Mouse (Mus musculus): ENCODE data around the gene Bpifb9b. TPM values are rescaled to one million over a fixed set of nuclear protein-coding genes. Genes with fewer than 3 reads are reported as not detected.

Bpifb9b gene
- not detected in 4 replicates for total RNA-seq (2023; ENCODE audit: inconsistent age)

GRCm38 (mm10) chr2:154306927-154307326 is at the start of gene Bpifb9b:
Bpifb9b (plus strand) TSS chr2:154307227.

DNA sequence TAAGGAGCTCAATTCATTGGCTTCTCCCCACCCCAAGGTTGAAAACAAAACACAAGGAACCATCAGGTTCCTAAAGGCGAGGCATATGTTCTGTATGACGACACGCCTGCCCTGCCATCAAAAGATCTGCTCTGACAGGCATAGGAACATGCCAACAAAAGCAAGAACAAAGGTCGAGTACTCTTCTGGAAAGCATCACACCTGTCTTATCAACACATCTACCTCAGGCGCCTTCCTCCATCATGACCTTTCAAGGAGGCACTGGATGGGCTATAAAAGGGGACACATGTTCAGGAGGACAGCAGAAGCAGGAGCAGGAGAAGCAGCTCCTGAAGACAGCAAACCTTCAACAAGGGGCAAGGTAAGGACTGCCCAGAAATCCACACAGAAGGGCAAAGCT is 49.5 kb upstream of the Bpifb9b start, which contains the start of gene Bpifb9a:
TSS of gene Bpifb9a (plus strand) at position 301 of the 400 bp plus-strand sequence.

Other genes starting within 250 kb of the Bpifb9b start
- not detected in 4 replicates for gene Bpifa3, start 176.9 kb upstream of the Bpifb9b start, total RNA-seq (2023; ENCODE audit: inconsistent age)
- not detected in 4 replicates for gene Bpifa1, start 164.3 kb upstream of the Bpifb9b start, total RNA-seq (2023; ENCODE audit: inconsistent age)
- not detected in 4 replicates for gene Bpifa5, start 144.6 kb upstream of the Bpifb9b start, total RNA-seq (2023; ENCODE audit: inconsistent age)
- gene Bpifb1, start 116.4 kb upstream of the Bpifb9b start, total RNA-seq (2023; ENCODE audit: inconsistent age), result not detected in 4 replicates
- not detected in 4 replicates for gene Bpifb5, start 83.5 kb upstream of the Bpifb9b start, total RNA-seq (2023; ENCODE audit: inconsistent age)
- gene Bpifb9a, start 49.4 kb upstream of the Bpifb9b start, total RNA-seq (2023; ENCODE audit: inconsistent age), result not detected in 4 replicates
- 11.2 to 15.6 TPM (median 12.6 TPM) in 4 replicates for gene Cdk5rap1, start 65.8 kb downstream of the Bpifb9b start, total RNA-seq (2023; ENCODE audit: inconsistent age)
- gene Snta1, start 100.9 kb downstream of the Bpifb9b start, total RNA-seq (2023; ENCODE audit: inconsistent age), result 0.39 TPM in 1 of 4 replicates, not detected in the others
- 28.6 to 41.1 TPM (median 38.0 TPM) in 4 replicates for gene Cbfa2t2, start 129.3 kb downstream of the Bpifb9b start, total RNA-seq (2023; ENCODE audit: inconsistent age)
- 0.80 to 3.1 TPM (median 2.2 TPM) in 4 replicates for gene 1700003F12Rik, start 239.9 kb downstream of the Bpifb9b start, total RNA-seq (2023; ENCODE audit: inconsistent age)
- 0.45 to 1.5 TPM (median 1.0 TPM) in 4 replicates for gene Actl10, start 244.5 kb downstream of the Bpifb9b start, total RNA-seq (2023; ENCODE audit: inconsistent age)

All from B cell, adult (primary cell).